Mouse (Mus musculus) megakaryocyte, embryonic 14.5 days (primary cell): Measurements from ENCODE around the gene Esp38. TPM values are rescaled to one million over a fixed set of nuclear protein-coding genes. Genes with fewer than 3 reads are reported as not detected.
"Not testable (repeated sequence)": the region's sequence is repeated elsewhere in the genome, so short reads cannot be mapped to it uniquely, and the experiment has no call there.

Experiments
- H3K27me3 ChIP-seq: replicated peaks from 2 replicates; pipeline ENCODE3; 2012; ENCODE audit warnings: inconsistent platforms
- H3K36me3 ChIP-seq: replicated peaks from 2 replicates; pipeline ENCODE3; 2012; ENCODE audit warnings: low read length, inconsistent platforms, mixed read lengths
- H3K4me1 ChIP-seq: 2 replicates; pipeline ENCODE4 v1.6.1; 2012; ENCODE audit warnings: inconsistent platforms
- H3K4me3 ChIP-seq: replicated peaks from 2 replicates; pipeline ENCODE3; 2012; ENCODE audit warnings: moderate library complexity, mild to moderate bottlenecking, inconsistent platforms
- H3K9me3 ChIP-seq: 2 replicates; pipeline ENCODE4 v1.6.1; 2012; ENCODE audit warnings: inconsistent platforms
- FLI1 ChIP-seq: IDR thresholded peaks from 2 replicates; pipeline ENCODE4 v1.6.1; 2012; ENCODE audit warnings: low read length, inconsistent platforms, mixed read lengths
- GATA1 ChIP-seq: IDR thresholded peaks from 3 replicates; pipeline ENCODE4 v1.6.1; 2012; ENCODE audit warnings: mixed read lengths, low read length, inconsistent platforms, borderline replicate concordance
- polyA plus RNA-seq: library from polyadenylated mRNA; stranded (reverse); fragments of >175 nt; gene quantifications from 2 replicates; pipeline ENCODE4 v1.2.3, GENCODE M21; 2012; ENCODE audit warnings: low replicate concordance; ENCODE audit not compliant: insufficient read depth

Gene Esp38
- not detected in 2 replicates for polyA plus RNA-seq

GRCm38 (mm10) chr17:39950220-39950619 lies at the start of gene Esp38:
Esp38 (plus strand) TSS chr17:39950520.
- Histone ChIP-seq H3K9me3 (no peaks in the 10 kb centered on the region), H3K4me3 (no peak within 1 kb of the TSS), H3K4me1 (no peaks in the 10 kb centered on the region), H3K36me3 (no peaks in the 10 kb centered on the region), H3K27me3 (no peaks in the 10 kb centered on the region)
- TF ChIP-seq GATA1 (no peak), FLI1 (no peak)

GRCm38 (mm10) chr17:39902928-39903545 lies 47.3 kb upstream of the Esp38 start:
- H3K27me3 ChIP-seq, H3K9me3 ChIP-seq, H3K36me3 ChIP-seq, H3K4me3 ChIP-seq, H3K4me1 ChIP-seq: not testable (repeated sequence)

Other genes with a start within 250 kb of the Esp38 start
- not detected in 2 replicates for gene AC192777.2, start 144.9 kb downstream of the Esp38 start, polyA plus RNA-seq